ENCODE assay signal across 18 mouse cellular contexts in the genomic region with DNA sequence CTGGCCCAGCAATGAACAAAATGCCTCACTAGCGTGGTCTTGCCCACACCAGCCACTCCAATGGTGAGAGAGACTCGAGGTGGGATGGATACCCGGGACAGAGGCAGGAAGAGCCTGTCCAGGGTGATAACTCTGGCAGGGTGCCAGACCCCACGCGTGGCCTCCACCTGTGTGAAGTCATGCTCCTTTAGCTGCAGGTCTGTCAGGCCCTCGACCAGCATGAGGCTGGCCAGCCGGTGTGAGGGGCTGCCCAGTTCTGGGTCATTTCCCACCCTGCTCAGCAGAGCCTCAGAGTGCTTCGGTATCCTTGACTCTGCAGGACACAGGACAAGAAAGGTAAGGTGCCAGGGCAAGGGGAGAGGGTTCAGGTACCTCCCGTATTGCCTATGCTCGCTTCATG. TPM values are rescaled to one million over a fixed set of nuclear protein-coding genes. Genes with fewer than 3 reads are reported as not detected.
DNase-seq lines count a peak whose midpoint lies in the region; ATAC-seq lines count a peak whose summit lies in the region.
"Had no signal": no experiment of that assay in that cellular context is flagged by ENCODE, and none has a peak within 500 bp of the region (broad histone marks: within the 10 kb centered on the region; RNA-seq: fewer than 3 reads in every experiment).

No protein-coding gene starts in this region.

- no peak overlapping the region for H3K27ac ChIP-seq in heart, embryonic 16.5 days (ENCODE audit: low read length)
- H3K27ac ChIP-seq in midbrain, embryonic 15.5 days, result no peak overlapping the region
- H3K27ac ChIP-seq: forebrain, embryonic 15.5 days; hindbrain, embryonic 14.5 days; layer of hippocampus, adult 2 months; midbrain, embryonic 13.5 days; neural tube, embryonic 15.5 days had no signal

- no peak overlapping the region for H3K9ac ChIP-seq in heart, embryonic 16.5 days (ENCODE audit: low read length)
- H3K9ac ChIP-seq in midbrain, embryonic 15.5 days, result no peak overlapping the region
- H3K9ac ChIP-seq: forebrain, embryonic 15.5 days; hindbrain, embryonic 14.5 days; lung, embryonic 14.5 days; midbrain, embryonic 13.5 days; neural tube, embryonic 15.5 days had no signal

- ATAC-seq in heart, embryonic 16.5 days (replicated peaks; ENCODE audit: extremely low read depth, insufficient read depth, low FRiP score), result peak; percentile 18; the same call in 1 of the 2 replicates
- ATAC-seq in midbrain, embryonic 15.5 days (replicated peaks), result no peak
- ATAC-seq: forebrain, embryonic 15.5 days; midbrain, embryonic 13.5 days had no signal

- WGBS in heart, embryonic 16.5 days, result 68% methylated on average over 10 of the region's 10 CpGs
- WGBS in midbrain, embryonic 15.5 days, result 83% methylated on average over 10 of the region's 10 CpGs

- DNase-seq in heart, adult 9 months (ENCODE audit: low spot score in 2 of 2), result no peak
- peak; percentile 53 for DNase-seq in testis, postnatal 10 days (ENCODE audit: low spot score)
- DNase-seq in testis, postnatal 14 days (ENCODE audit: low spot score), result no peak
- DNase-seq in cerebellum, postnatal 36 days, result peak; percentile 28 to 56
- DNase-seq in Muller cell, postnatal 12 days (ENCODE audit: inconsistent ontology term), result no peak
- DNase-seq: heart, postnatal 10 days; kidney, adult 8-10 months; left cerebral cortex, postnatal 4 days; lung, embryonic 14.5 days had no signal

- H3K4me1 ChIP-seq in heart, embryonic 16.5 days (ENCODE audit: control insufficient read depth, insufficient read depth, low read length), result no peaks in the 10 kb centered on the region
- H3K4me1 ChIP-seq in midbrain, embryonic 15.5 days, result no peaks in the 10 kb centered on the region
- H3K4me1 ChIP-seq: forebrain, embryonic 15.5 days; midbrain, embryonic 13.5 days; neural tube, embryonic 15.5 days had no signal

- H3K4me3 ChIP-seq in heart, embryonic 16.5 days (ENCODE audit: low read length), result no peak overlapping the region
- no peak overlapping the region for H3K4me3 ChIP-seq in midbrain, embryonic 15.5 days
- H3K4me3 ChIP-seq: erythroblast, embryonic 14.5 days; forebrain, embryonic 15.5 days; layer of hippocampus, adult 2 months; midbrain, embryonic 13.5 days; myocyte; neural tube, embryonic 15.5 days had no signal

- no peaks in the 10 kb centered on the region for H3K9me3 ChIP-seq in heart, embryonic 16.5 days (replicated peaks; ENCODE audit: control insufficient read depth, low read length)
- H3K9me3 ChIP-seq in midbrain, embryonic 15.5 days, result no peaks in the 10 kb centered on the region
- H3K9me3 ChIP-seq: forebrain, embryonic 15.5 days; midbrain, embryonic 13.5 days; neural tube, embryonic 15.5 days had no signal

- H3K36me3 ChIP-seq in heart, embryonic 16.5 days (ENCODE audit: control insufficient read depth, insufficient read depth), result no peaks in the 10 kb centered on the region
- no peaks in the 10 kb centered on the region for H3K36me3 ChIP-seq in midbrain, embryonic 15.5 days (replicated peaks)
- H3K36me3 ChIP-seq: forebrain, embryonic 15.5 days; midbrain, embryonic 13.5 days; neural tube, embryonic 15.5 days had no signal

- no peak overlapping the region for H3K4me2 ChIP-seq in heart, embryonic 16.5 days (ENCODE audit: low read depth, low read length)
- no peak overlapping the region for H3K4me2 ChIP-seq in midbrain, embryonic 15.5 days
- H3K4me2 ChIP-seq: forebrain, embryonic 15.5 days; hindbrain, embryonic 14.5 days; lung, embryonic 14.5 days; midbrain, embryonic 13.5 days; neural tube, embryonic 15.5 days had no signal

- H3K27me3 ChIP-seq in heart, embryonic 16.5 days (ENCODE audit: control insufficient read depth, insufficient read depth, low read length), result no peaks in the 10 kb centered on the region
- H3K27me3 ChIP-seq in midbrain, embryonic 15.5 days (replicated peaks), result no peaks in the 10 kb centered on the region
- H3K27me3 ChIP-seq: forebrain, embryonic 15.5 days; midbrain, embryonic 13.5 days; neural tube, embryonic 15.5 days had no signal

RNA-seq across cellular contexts. Expression of gene Nlrc3, which starts 11.4 kb away (rescaled TPM):
- polyA plus RNA-seq in heart, embryonic 16.5 days (2015; fragmentation: Nextera tagmentation; extraction: Ambion mirVana), result 1.8 and 2.5 TPM in 2 replicates
- polyA plus RNA-seq in midbrain, embryonic 15.5 days (2015; fragmentation: Nextera tagmentation; extraction: Ambion mirVana), result 1.0 TPM in 2 replicates
- polyA plus RNA-seq: erythroblast, embryonic 14.5 days had no signal

RNA-seq across cellular contexts. Expression of gene Slx4, which starts 38.6 kb away (rescaled TPM):
- polyA plus RNA-seq in heart, embryonic 16.5 days (2015; fragmentation: Nextera tagmentation; extraction: Ambion mirVana), result 8.8 and 8.9 TPM in 2 replicates
- polyA plus RNA-seq in midbrain, embryonic 15.5 days (2015; fragmentation: Nextera tagmentation; extraction: Ambion mirVana), result 30.7 and 33.9 TPM in 2 replicates

RNA-seq across cellular contexts. Expression of gene Cluap1, which starts 56.4 kb away (rescaled TPM):
- polyA plus RNA-seq in heart, embryonic 16.5 days (2015; fragmentation: Nextera tagmentation; extraction: Ambion mirVana), result 15.6 and 16.4 TPM in 2 replicates
- 37.1 and 39.5 TPM in 2 replicates for polyA plus RNA-seq in midbrain, embryonic 15.5 days (2015; fragmentation: Nextera tagmentation; extraction: Ambion mirVana)

RNA-seq across cellular contexts. Expression of gene 1700037C18Rik, which starts 56.5 kb away (rescaled TPM):
- 9.7 and 10.0 TPM in 2 replicates for polyA plus RNA-seq in heart, embryonic 16.5 days (2015; fragmentation: Nextera tagmentation; extraction: Ambion mirVana)
- 13.6 and 15.0 TPM in 2 replicates for polyA plus RNA-seq in midbrain, embryonic 15.5 days (2015; fragmentation: Nextera tagmentation; extraction: Ambion mirVana)

Comparison
In these comparisons a context has a peak if more than half of its experiments do, and no peak if none do; other contexts are left out.
1. DNase-seq: peak in testis, postnatal 10 days (single experiment) and cerebellum, postnatal 36 days (2 of 2); none in heart, adult 9 months (0 of 2), testis, postnatal 14 days (single experiment) and Muller cell, postnatal 12 days (single experiment).